In the genomic region with DNA sequence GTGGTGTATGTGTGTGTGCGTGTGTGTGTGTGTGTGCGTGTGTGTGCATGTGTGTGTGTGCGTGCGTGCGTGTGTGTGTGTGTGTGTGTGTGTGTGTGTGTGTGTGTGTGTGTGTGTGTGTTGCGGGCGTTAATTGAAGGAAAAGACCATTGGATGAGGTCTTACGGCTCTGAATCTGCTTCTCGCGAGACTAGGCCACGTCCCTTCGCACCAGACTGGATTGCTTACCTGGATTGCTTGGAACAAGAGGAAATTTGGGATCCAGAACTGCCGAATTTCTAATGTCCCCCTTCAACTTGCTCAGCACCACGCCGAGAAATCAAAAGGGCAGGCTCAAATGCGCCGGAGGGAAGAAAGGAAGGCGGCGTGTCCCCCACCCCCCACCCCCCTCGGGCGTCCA, we compare ENCODE assay signal across 14 mouse cellular contexts. TPM values are rescaled to one million over a fixed set of nuclear protein-coding genes. Genes with fewer than 3 reads are reported as not detected.
DNase-seq lines count a peak whose midpoint lies in the region; ATAC-seq and TF ChIP-seq lines count a peak whose summit lies in the region.
"Had no signal": no experiment of that assay in that cellular context is flagged by ENCODE, and none has a peak within 500 bp of the region (broad histone marks: within the 10 kb centered on the region; RNA-seq: fewer than 3 reads in every experiment).

A gene (minus strand): TSS at position 366 of the 400 bp plus-strand sequence.

- ATAC-seq in heart, postnatal 0 days (ENCODE audit: insufficient read depth, low read depth): no peak
- ATAC-seq in megakaryocyte, adult 5-6 weeks (ENCODE audit: poor library complexity, severe bottlenecking): no peak
- no peak for ATAC-seq in forebrain, embryonic 15.5 days (replicated peaks)

- no peaks in the 10 kb centered on the region for H3K4me1 ChIP-seq in heart, postnatal 0 days (ENCODE audit: control insufficient read depth, insufficient read depth)
- peaks cover 22% of the 10 kb centered on the region for H3K4me1 ChIP-seq in megakaryocyte, embryonic 14.5 days
- H3K4me1 ChIP-seq in bone marrow macrophage, adult 2 months (ENCODE audit: control insufficient read depth, insufficient read depth, low read length): no peaks in the 10 kb centered on the region
- peaks cover 3% of the 10 kb centered on the region; the same call in 1 of the 2 replicates for H3K4me1 ChIP-seq in forebrain, embryonic 15.5 days

- TF ChIP-seq EP300 in heart, postnatal 0 days (IDR thresholded peaks at IDR 0.05; ENCODE audit: low read depth): no peak

- no peaks in the 10 kb centered on the region for H3K36me3 ChIP-seq in heart, postnatal 0 days (replicated peaks; ENCODE audit: control insufficient read depth, insufficient read depth, low read length)
- H3K36me3 ChIP-seq in megakaryocyte, embryonic 14.5 days (replicated peaks; ENCODE audit: low read length): no peaks in the 10 kb centered on the region
- H3K36me3 ChIP-seq in forebrain, embryonic 15.5 days: no peaks in the 10 kb centered on the region

- DNase-seq in heart, postnatal 0 days (ENCODE audit: low spot score): no peak
- DNase-seq in heart, adult 18-20 months: no peak
- no peak for DNase-seq in layer of hippocampus, postnatal 10 days (ENCODE audit: low spot score in 2 of 2)
- DNase-seq in adrenal gland, postnatal 25 days: no peak
- DNase-seq: kidney, postnatal 10 days; thymus, postnatal 25 days had no signal

- H3K27ac ChIP-seq in heart, postnatal 0 days (ENCODE audit: low read depth): no peak within 1 kb of the TSS
- no peak within 1 kb of the TSS for H3K27ac ChIP-seq in bone marrow macrophage, adult 2 months (ENCODE audit: insufficient read depth, low read depth, low read length)
- no peak within 1 kb of the TSS for H3K27ac ChIP-seq in forebrain, embryonic 15.5 days (replicated peaks)

- 0 out of 2 replicates have a peak within 1 kb of the TSS, but pooled peaks have one; percentile 9 for H3K4me2 ChIP-seq in heart, postnatal 0 days (ENCODE audit: low read depth, low read length)
- H3K4me2 ChIP-seq in forebrain, embryonic 15.5 days (replicated peaks): 0 out of 2 replicates have a peak within 1 kb of the TSS, but pooled peaks have one; percentile 8

- H3K9me3 ChIP-seq in heart, postnatal 0 days (replicated peaks; ENCODE audit: control insufficient read depth, low read length): no peaks in the 10 kb centered on the region
- peaks cover 22% of the 10 kb centered on the region for H3K9me3 ChIP-seq in megakaryocyte, embryonic 14.5 days
- H3K9me3 ChIP-seq in forebrain, embryonic 15.5 days: no peaks in the 10 kb centered on the region

- H3K4me3 ChIP-seq in heart, postnatal 0 days (ENCODE audit: low read depth, low read length): peak within 1 kb of the TSS; percentile 9; the same call in 1 of the 2 replicates
- H3K4me3 ChIP-seq in megakaryocyte, embryonic 14.5 days (replicated peaks): peak within 1 kb of the TSS; percentile 85
- peak within 1 kb of the TSS; percentile 33 for H3K4me3 ChIP-seq in bone marrow macrophage, adult 2 months (ENCODE audit: insufficient read depth, low read length)
- H3K4me3 ChIP-seq in forebrain, embryonic 15.5 days: peak within 1 kb of the TSS; percentile 16; the same call in 1 of the 2 replicates

- TF ChIP-seq CTCF in heart, postnatal 0 days (IDR thresholded peaks at IDR 0.05; ENCODE audit: low read depth): no peak
- no peak for TF ChIP-seq CTCF in bone marrow macrophage, adult 2 months (IDR thresholded peaks at IDR 0.05; ENCODE audit: low read depth, low read length)

- WGBS in heart, postnatal 0 days: 20% methylated on average over 18 of the region's 21 CpGs
- whole genome bisulfite sequencing in forebrain, embryonic 15.5 days: 27% methylated on average over 19 of the region's 21 CpGs

- no peak for TF ChIP-seq POLR2A in bone marrow macrophage, adult 2 months (IDR thresholded peaks at IDR 0.05; ENCODE audit: borderline replicate concordance, low read depth, low read length)

- no peak within 1 kb of the TSS for H3K9ac ChIP-seq in heart, postnatal 0 days (replicated peaks; ENCODE audit: low read depth, low read length)
- H3K9ac ChIP-seq in forebrain, embryonic 15.5 days (replicated peaks): no peak within 1 kb of the TSS

- H3K27me3 ChIP-seq in heart, postnatal 0 days (ENCODE audit: control insufficient read depth, insufficient read depth, low read length): peaks cover 76% of the 10 kb centered on the region
- H3K27me3 ChIP-seq in megakaryocyte, embryonic 14.5 days (replicated peaks): peaks cover 73% of the 10 kb centered on the region
- peaks cover 64% of the 10 kb centered on the region for H3K27me3 ChIP-seq in forebrain, embryonic 15.5 days

RNA-seq across cellular contexts. Expression of the gene that starts here (rescaled TPM):
- not detected in 2 replicates for total RNA-seq in heart, postnatal 0 days (2014; rRNA removed; ENCODE audit: low replicate concordance)
- polyA plus RNA-seq in heart, postnatal 0 days (2015; fragmentation: Nextera tagmentation; extraction: Ambion mirVana): not detected in 2 replicates
- not detected for total RNA-seq in heart, adult 18-20 months (2021)
- 0.36 TPM in 1 of 2 replicates, not detected in the other for polyA plus RNA-seq in megakaryocyte, embryonic 14.5 days (2012; ENCODE audit: insufficient read depth, low replicate concordance)
- not detected in 2 replicates for total RNA-seq in megakaryocyte, adult 5-6 weeks (2015)
- total RNA-seq in megakaryocyte, adult 5-6 weeks (2017): not detected in 2 replicates
- polyA plus RNA-seq in bone marrow macrophage, adult 2 months (2012; ENCODE audit: insufficient read depth, insufficient read length, missing spikeins): 0.48 TPM in 1 of 2 replicates, not detected in the other
- polyA plus RNA-seq in forebrain, embryonic 15.5 days (2015; fragmentation: Nextera tagmentation; extraction: Ambion mirVana): not detected in 2 replicates
- total RNA-seq in layer of hippocampus, postnatal 10 days (2021): not detected
- total RNA-seq in adrenal gland, postnatal 25 days (2021): not detected in 2 replicates
- total RNA-seq: common myeloid progenitor, adult 5-6 weeks; granulocyte monocyte progenitor cell, adult 5-6 weeks; left cerebral cortex, postnatal 25 days; megakaryocyte progenitor cell, adult 5-6 weeks had no signal

Comparison
In these comparisons a context has a peak if more than half of its experiments do, and no peak if none do; other contexts are left out.
1. H3K4me3 ChIP-seq: peak in every context shown above with its lines; median percentile 85 in megakaryocyte, embryonic 14.5 days; 33 in bone marrow macrophage, adult 2 months; 16 in forebrain, embryonic 15.5 days; 9 in heart, postnatal 0 days.